In the genomic region with DNA sequence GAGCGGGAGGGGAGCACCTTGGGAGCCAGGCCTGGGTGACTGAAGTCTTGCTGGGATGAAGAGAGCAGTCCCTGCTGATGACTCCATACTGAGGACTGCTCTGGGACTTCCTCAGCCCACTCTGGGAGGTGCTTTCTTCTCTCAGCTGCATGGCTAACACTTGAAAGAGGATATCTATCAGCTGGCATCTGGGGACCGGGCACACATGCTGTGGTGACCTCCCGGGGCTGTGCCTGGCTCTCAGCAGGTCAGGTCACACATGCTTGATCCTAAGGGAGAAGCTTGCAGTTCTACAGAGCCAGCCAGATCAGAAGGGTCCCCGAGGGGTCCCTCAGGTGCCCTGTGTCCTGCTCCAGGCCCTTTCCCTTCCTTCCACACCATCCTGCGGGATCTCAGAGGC, we compare ENCODE assay signal across 17 mouse cellular contexts. TPM values are rescaled to one million over a fixed set of nuclear protein-coding genes. Genes with fewer than 3 reads are reported as not detected.
A peak's percentile ranks its signal among the peaks of the same experiment; 100 is the strongest.
DNase-seq lines count a peak whose midpoint lies in the region; ATAC-seq and TF ChIP-seq lines count a peak whose summit lies in the region.
"Had no signal": no experiment of that assay in that cellular context is flagged by ENCODE, and none has a peak within 500 bp of the region (broad histone marks: within the 10 kb centered on the region; RNA-seq: fewer than 3 reads in every experiment).

No protein-coding gene starts in this region.

- peaks cover 34% of the 10 kb centered on the region for H3K4me1 ChIP-seq in heart, embryonic 11.5 days (ENCODE audit: control insufficient read depth, insufficient read depth, low read length)
- H3K4me1 ChIP-seq in intestine, embryonic 14.5 days (replicated peaks; ENCODE audit: control insufficient read depth, insufficient read depth, low read length), result peaks cover 19% of the 10 kb centered on the region; the same call in 1 of the 2 replicates
- H3K4me1 ChIP-seq in intestine, postnatal 0 days (replicated peaks; ENCODE audit: control insufficient read depth, insufficient read depth, low read length), result no peaks in the 10 kb centered on the region
- peaks cover 54% of the 10 kb centered on the region for H3K4me1 ChIP-seq in neural tube, embryonic 13.5 days (replicated peaks)
- H3K4me1 ChIP-seq in neural tube, embryonic 15.5 days, result peaks cover 32% of the 10 kb centered on the region

- WGBS in heart, embryonic 11.5 days (ENCODE audit: insufficient replicate concordance), result 44% methylated on average over 5 of the region's 5 CpGs
- WGBS in intestine, embryonic 14.5 days, result 51% methylated on average over 5 of the region's 5 CpGs
- 68% methylated on average over 5 of the region's 5 CpGs for WGBS in intestine, postnatal 0 days
- 66% methylated on average over 5 of the region's 5 CpGs for WGBS in neural tube, embryonic 13.5 days
- WGBS in neural tube, embryonic 15.5 days, result 51% methylated on average over 5 of the region's 5 CpGs

- H3K4me2 ChIP-seq in heart, embryonic 11.5 days, result no peak overlapping the region
- no peak overlapping the region for H3K4me2 ChIP-seq in intestine, embryonic 14.5 days (ENCODE audit: low read length)
- no peak overlapping the region for H3K4me2 ChIP-seq in intestine, postnatal 0 days (replicated peaks; ENCODE audit: low read depth)
- H3K4me2 ChIP-seq in neural tube, embryonic 13.5 days, result no peak overlapping the region
- no peak overlapping the region for H3K4me2 ChIP-seq in neural tube, embryonic 15.5 days
- H3K4me2 ChIP-seq: embryonic facial prominence, embryonic 15.5 days; forebrain, embryonic 12.5 days; liver, embryonic 12.5 days had no signal

- H3K9me3 ChIP-seq in heart, embryonic 11.5 days (replicated peaks; ENCODE audit: control insufficient read depth, low read length), result no peaks in the 10 kb centered on the region
- H3K9me3 ChIP-seq in intestine, embryonic 14.5 days (ENCODE audit: control insufficient read depth, low read length), result no peaks in the 10 kb centered on the region
- no peaks in the 10 kb centered on the region for H3K9me3 ChIP-seq in intestine, postnatal 0 days (ENCODE audit: control insufficient read depth)
- no peaks in the 10 kb centered on the region for H3K9me3 ChIP-seq in neural tube, embryonic 13.5 days
- H3K9me3 ChIP-seq in neural tube, embryonic 15.5 days (replicated peaks), result no peaks in the 10 kb centered on the region
- H3K9me3 ChIP-seq: embryonic facial prominence, embryonic 15.5 days; forebrain, embryonic 12.5 days; liver, embryonic 12.5 days had no signal

- no peak overlapping the region for H3K4me3 ChIP-seq in heart, embryonic 11.5 days (ENCODE audit: low read depth, low read length)
- no peak overlapping the region for H3K4me3 ChIP-seq in intestine, embryonic 14.5 days (ENCODE audit: low read depth, low read length)
- no peak overlapping the region for H3K4me3 ChIP-seq in intestine, postnatal 0 days (ENCODE audit: low read depth, low read length)
- H3K4me3 ChIP-seq in neural tube, embryonic 13.5 days, result no peak overlapping the region
- H3K4me3 ChIP-seq in neural tube, embryonic 15.5 days (replicated peaks), result no peak overlapping the region
- H3K4me3 ChIP-seq: embryonic facial prominence, embryonic 15.5 days; forebrain, embryonic 12.5 days; liver, embryonic 12.5 days had no signal

- peak overlapping the region; percentile 24; the same call in 1 of the 2 replicates for H3K27ac ChIP-seq in heart, embryonic 11.5 days (ENCODE audit: low read depth, low read length)
- peak overlapping the region; percentile 64 for H3K27ac ChIP-seq in intestine, embryonic 14.5 days (ENCODE audit: low read depth)
- no peak overlapping the region for H3K27ac ChIP-seq in intestine, postnatal 0 days (ENCODE audit: low read depth, low read length)
- H3K27ac ChIP-seq in neural tube, embryonic 13.5 days (replicated peaks), result peak overlapping the region; percentile 64; the same call in 1 of the 2 replicates
- H3K27ac ChIP-seq in neural tube, embryonic 15.5 days (replicated peaks), result no peak overlapping the region
- H3K27ac ChIP-seq: embryonic facial prominence, embryonic 15.5 days; forebrain, embryonic 12.5 days; liver, embryonic 12.5 days had no signal

- no peak for DNase-seq in heart, adult 11 months
- no peak for DNase-seq in intestine, embryonic 14.5 days (ENCODE audit: low spot score)
- DNase-seq in cerebellum, adult 8-10 months, result no peak
- DNase-seq: cerebellum, adult 11 months; heart, postnatal 14 days; kidney, postnatal 14 days; layer of hippocampus, adult 9-11 months; right cerebral cortex, postnatal 4 days had no signal

- TF ChIP-seq CTCF in intestine, postnatal 0 days (IDR thresholded peaks at IDR 0.05; ENCODE audit: low read depth), result no peak

- 0 out of 2 replicates have a peak overlapping the region, but pooled peaks have one; percentile 1 for H3K9ac ChIP-seq in heart, embryonic 11.5 days (ENCODE audit: low read depth, low read length)
- H3K9ac ChIP-seq in intestine, embryonic 14.5 days (ENCODE audit: low read length), result no peak overlapping the region
- H3K9ac ChIP-seq in intestine, postnatal 0 days (ENCODE audit: low read depth, low read length), result no peak overlapping the region
- peak overlapping the region; percentile 8; the same call in 1 of the 2 replicates for H3K9ac ChIP-seq in neural tube, embryonic 13.5 days
- H3K9ac ChIP-seq in neural tube, embryonic 15.5 days (replicated peaks), result no peak overlapping the region
- H3K9ac ChIP-seq: embryonic facial prominence, embryonic 15.5 days; liver, embryonic 12.5 days had no signal

- no peaks in the 10 kb centered on the region for H3K27me3 ChIP-seq in heart, embryonic 11.5 days (ENCODE audit: control insufficient read depth, insufficient read depth, low read length)
- H3K27me3 ChIP-seq in intestine, embryonic 14.5 days (replicated peaks; ENCODE audit: control insufficient read depth, insufficient read depth, low read length), result no peaks in the 10 kb centered on the region
- H3K27me3 ChIP-seq in intestine, postnatal 0 days (replicated peaks; ENCODE audit: control insufficient read depth, insufficient read depth, low read length), result no peaks in the 10 kb centered on the region
- no peaks in the 10 kb centered on the region for H3K27me3 ChIP-seq in neural tube, embryonic 13.5 days
- no peaks in the 10 kb centered on the region for H3K27me3 ChIP-seq in neural tube, embryonic 15.5 days (replicated peaks)
- H3K27me3 ChIP-seq: embryonic facial prominence, embryonic 15.5 days; forebrain, embryonic 12.5 days had no signal

- no peaks in the 10 kb centered on the region for H3K36me3 ChIP-seq in heart, embryonic 11.5 days (ENCODE audit: control insufficient read depth, insufficient read depth, low read length)
- no peaks in the 10 kb centered on the region for H3K36me3 ChIP-seq in intestine, embryonic 14.5 days (ENCODE audit: control insufficient read depth, insufficient read depth, low read length)
- peaks cover 15% of the 10 kb centered on the region for H3K36me3 ChIP-seq in intestine, postnatal 0 days (ENCODE audit: control insufficient read depth, insufficient read depth)
- H3K36me3 ChIP-seq in neural tube, embryonic 13.5 days, result peaks cover 26% of the 10 kb centered on the region
- peaks cover 12% of the 10 kb centered on the region for H3K36me3 ChIP-seq in neural tube, embryonic 15.5 days
- H3K36me3 ChIP-seq: embryonic facial prominence, embryonic 15.5 days; liver, embryonic 12.5 days had no signal

- no peak for ATAC-seq in heart, embryonic 11.5 days (replicated peaks; ENCODE audit: insufficient number of reproducible peaks, low FRiP score, low TSS enrichment)
- ATAC-seq in intestine, embryonic 14.5 days (replicated peaks; ENCODE audit: low FRiP score, low TSS enrichment, low read depth), result no peak
- no peak for ATAC-seq in intestine, postnatal 0 days
- no peak for ATAC-seq in neural tube, embryonic 13.5 days (ENCODE audit: low read depth)
- no peak for ATAC-seq in neural tube, embryonic 15.5 days (ENCODE audit: low FRiP score)
- ATAC-seq: inflammation-experienced regulatory T-cells, adult 6 months; liver, embryonic 12.5 days had no signal

RNA-seq across cellular contexts. Expression of gene Klhl35, which starts 22.6 kb away (rescaled TPM):
- 0.77 and 1.0 TPM in 2 replicates for polyA plus RNA-seq in heart, embryonic 11.5 days (2014; fragmentation: Nextera tagmentation; extraction: Ambion mirVana)
- 0.59 and 1.0 TPM in 2 replicates for polyA plus RNA-seq in intestine, embryonic 14.5 days (2014; fragmentation: Nextera tagmentation; extraction: Ambion mirVana)
- polyA plus RNA-seq in intestine, postnatal 0 days (2015; fragmentation: Nextera tagmentation; extraction: Ambion mirVana), result 0.76 and 1.1 TPM in 2 replicates
- polyA plus RNA-seq in neural tube, embryonic 13.5 days (2015; fragmentation: Nextera tagmentation; extraction: Ambion mirVana), result 13.4 and 16.9 TPM in 2 replicates
- 1.7 and 2.2 TPM in 2 replicates for polyA plus RNA-seq in neural tube, embryonic 15.5 days (2015; fragmentation: Nextera tagmentation; extraction: Ambion mirVana)
- polyA plus RNA-seq: C2C12 had no signal

RNA-seq across cellular contexts. Expression of gene Rps3, which starts 40.4 kb away (rescaled TPM):
- 591 and 608 TPM in 2 replicates for polyA plus RNA-seq in heart, embryonic 11.5 days (2014; fragmentation: Nextera tagmentation; extraction: Ambion mirVana)
- 963 and 1,042 TPM in 2 replicates for polyA plus RNA-seq in intestine, embryonic 14.5 days (2014; fragmentation: Nextera tagmentation; extraction: Ambion mirVana)
- polyA plus RNA-seq in intestine, postnatal 0 days (2015; fragmentation: Nextera tagmentation; extraction: Ambion mirVana), result 531 and 541 TPM in 2 replicates
- polyA plus RNA-seq in neural tube, embryonic 13.5 days (2015; fragmentation: Nextera tagmentation; extraction: Ambion mirVana), result 514 and 540 TPM in 2 replicates
- 412 and 499 TPM in 2 replicates for polyA plus RNA-seq in neural tube, embryonic 15.5 days (2015; fragmentation: Nextera tagmentation; extraction: Ambion mirVana)

Comparison
In these comparisons a context has a peak if more than half of its experiments do, and no peak if none do; other contexts are left out.
1. H3K27ac ChIP-seq: peak in heart, embryonic 11.5 days (single experiment), intestine, embryonic 14.5 days (single experiment) and neural tube, embryonic 13.5 days (single experiment); none in intestine, postnatal 0 days (single experiment) and neural tube, embryonic 15.5 days (single experiment).
2. H3K9ac ChIP-seq: peak in heart, embryonic 11.5 days (single experiment) and neural tube, embryonic 13.5 days (single experiment); none in intestine, embryonic 14.5 days (single experiment), intestine, postnatal 0 days (single experiment) and neural tube, embryonic 15.5 days (single experiment).